Mouse (Mus musculus) midbrain, embryonic 16.5 days (tissue): Measurements from ENCODE around the gene Actr10. TPM values are rescaled to one million over a fixed set of nuclear protein-coding genes. Genes with fewer than 3 reads are reported as not detected.

Experiments
- ATAC-seq: fragments of 200-750 bp; cut with Nextera tagmentation; 2 replicates; pipeline ENCODE4 v1.8.0; 2017; ENCODE audit warnings: moderate TSS enrichment
- H3K27ac ChIP-seq: fragments of 300-500 bp; sonication (generic); 2 replicates; pipeline ENCODE4 v1.5.1; 2014; ENCODE audit warnings: mild to moderate bottlenecking, low read length, mixed read lengths
- H3K27me3 ChIP-seq: fragments of 300-500 bp; sonication (generic); 2 replicates; pipeline ENCODE4 v1.6.1; 2014; ENCODE audit warnings: low read depth, low read length, mixed read lengths; ENCODE audit not compliant: control insufficient read depth, insufficient read depth
- H3K36me3 ChIP-seq: fragments of 300-500 bp; sonication (generic); 2 replicates; pipeline ENCODE4 v1.6.1; 2014; ENCODE audit warnings: mild to moderate bottlenecking, low read length, moderate library complexity, mixed read lengths; ENCODE audit not compliant: control insufficient read depth, insufficient read depth
- H3K4me1 ChIP-seq: fragments of 300-500 bp; sonication (generic); 2 replicates; pipeline ENCODE4 v1.6.1; 2014; ENCODE audit warnings: mild to moderate bottlenecking, low read length, mixed read lengths; ENCODE audit not compliant: control insufficient read depth, insufficient read depth
- H3K4me2 ChIP-seq: fragments of 300-500 bp; sonication (generic); 2 replicates; pipeline ENCODE4 v1.6.1; 2014; ENCODE audit warnings: mild to moderate bottlenecking, low read length, mixed read lengths
- H3K4me3 ChIP-seq: fragments of 300-500 bp; sonication (generic); 2 replicates; pipeline ENCODE4 v1.5.1; 2014; ENCODE audit warnings: low read depth, mild to moderate bottlenecking, low read length, moderate library complexity, mixed read lengths
- H3K9ac ChIP-seq: fragments of 300-500 bp; sonication (generic); 2 replicates; pipeline ENCODE4 v1.6.1; 2014; ENCODE audit warnings: low read depth, low read length, mixed read lengths
- H3K9me3 ChIP-seq: fragments of 300-500 bp; sonication (generic); replicated peaks from 2 replicates; pipeline ENCODE4 v1.6.1; 2014; ENCODE audit warnings: mild to moderate bottlenecking, low read length, mixed read lengths; ENCODE audit not compliant: control insufficient read depth, poor library complexity, severe bottlenecking
- WGBS: fragments of 180-500 bp; shearing (Covaris S2); extraction: QIAGEN DNeasy Blood & Tissue Kit; methylation state at CpG from one replicate; pipeline ENCODE4 v1.1.7; 2014; 5-methylcytosine and 5-hydroxymethylcytosine counted together
- polyA plus RNA-seq: library from polyadenylated mRNA; unstranded; fragments of >200 nt; fragmentation: Nextera tagmentation; extraction: Ambion mirVana; gene quantifications from 2 replicates; pipeline ENCODE4 v1.2.1, GENCODE M21; 2015

The Actr10 gene
- polyA plus RNA-seq, 1 experiment from 2014 or later: 180 TPM

DNA sequence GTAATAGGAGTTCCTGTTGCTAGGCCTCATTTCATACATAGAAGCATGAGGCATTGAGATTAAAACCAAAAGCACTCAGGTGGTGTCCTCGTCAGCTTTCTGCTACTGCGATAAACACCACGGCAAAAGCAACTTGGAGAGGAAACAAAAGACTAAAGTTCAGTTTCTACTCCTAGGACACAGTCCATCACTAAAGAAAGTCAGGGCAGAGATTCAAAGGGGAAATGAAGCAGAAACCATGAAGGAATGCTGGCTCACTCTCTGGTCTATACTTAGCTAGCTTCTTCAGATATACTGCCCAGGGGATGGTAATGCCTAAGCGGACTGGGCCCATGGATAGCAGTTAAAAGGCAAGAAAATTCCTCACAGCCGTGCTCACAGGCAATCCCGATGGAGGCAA, 63.8 kb downstream of the Actr10 start:
- H3K36me3 ChIP-seq: peaks cover 21% of the 10 kb centered on the region
- H3K9ac ChIP-seq: no peak overlapping the region
- no peaks in the 10 kb centered on the region for H3K4me1 ChIP-seq
- H3K4me2 ChIP-seq: no peak overlapping the region
- H3K4me3 ChIP-seq: no peak overlapping the region
- no peaks in the 10 kb centered on the region for H3K27me3 ChIP-seq
- no peak overlapping the region for H3K27ac ChIP-seq
- no peaks in the 10 kb centered on the region for H3K9me3 ChIP-seq
- ATAC-seq: no peak
- 70% methylated on average over 6 of the region's 6 CpGs for WGBS

- Histone ChIP-seq H3K9me3 (no peaks in the 10 kb centered on the region), H3K9ac (no peak overlapping the region), H3K4me3 (no peak overlapping the region), H3K27ac (no peak overlapping the region), H3K4me1 (no peaks in the 10 kb centered on the region), H3K27me3 (no peaks in the 10 kb centered on the region), H3K4me2 (no peak overlapping the region), H3K36me3 (peaks cover 29% of the 10 kb centered on the region)
- ATAC-seq: no peak
- WGBS: 94% methylated on average over 5 of the region's 6 CpGs
Measured at GRCm38 (mm10) chr12:71003760-71004426, 66.2 kb downstream of the Actr10 start.

GRCm38 (mm10) chr12:71006141-71006540, 68.5 kb downstream of the Actr10 start:
- Histone ChIP-seq H3K9ac (no peak overlapping the region), H3K4me1 (no peaks in the 10 kb centered on the region), H3K27ac (no peak overlapping the region), H3K4me2 (no peak overlapping the region), H3K9me3 (no peaks in the 10 kb centered on the region), H3K4me3 (no peak overlapping the region), H3K36me3 (peaks cover 32% of the 10 kb centered on the region), H3K27me3 (no peaks in the 10 kb centered on the region)
- 92% methylated on average over 6 of the region's 6 CpGs for WGBS
- no peak for ATAC-seq

GRCm38 (mm10) chr12:71006901-71007300, 69.2 kb downstream of the Actr10 start:
- WGBS: 91% methylated on average over 7 of the region's 7 CpGs
- Histone ChIP-seq H3K27me3 (no peaks in the 10 kb centered on the region), H3K9me3 (no peaks in the 10 kb centered on the region), H3K9ac (no peak overlapping the region), H3K36me3 (peaks cover 32% of the 10 kb centered on the region), H3K4me3 (no peak overlapping the region), H3K4me1 (peaks cover 2% of the 10 kb centered on the region), H3K4me2 (no peak overlapping the region), H3K27ac (no peak overlapping the region)
- no peak for ATAC-seq

DNA sequence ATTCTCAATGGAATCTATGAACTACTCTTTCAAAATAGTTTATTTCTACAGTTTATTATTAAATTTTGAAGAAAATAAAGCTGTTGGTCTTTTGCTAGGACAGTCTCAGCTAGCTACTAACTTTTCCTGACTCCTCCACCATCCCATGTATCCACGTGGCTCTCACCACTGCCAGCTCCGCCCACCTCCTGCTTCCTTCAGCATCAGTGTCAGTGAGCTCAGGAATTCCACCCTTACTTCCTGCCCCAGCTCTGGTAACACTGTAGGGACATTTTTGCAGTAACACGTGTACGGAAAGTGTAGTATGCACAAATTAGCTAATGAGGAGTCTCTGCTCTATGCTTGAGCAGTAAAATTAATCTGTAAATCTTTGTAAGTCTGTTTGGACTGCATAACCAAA, 72.1 kb downstream of the Actr10 start:
- no peaks in the 10 kb centered on the region for H3K27me3 ChIP-seq
- peaks cover 22% of the 10 kb centered on the region for H3K4me1 ChIP-seq
- WGBS: 74% methylated on average over 4 of the region's 4 CpGs
- H3K9ac ChIP-seq: no peak overlapping the region
- H3K4me3 ChIP-seq: no peak overlapping the region
- H3K27ac ChIP-seq: no peak overlapping the region
- H3K9me3 ChIP-seq: no peaks in the 10 kb centered on the region
- ATAC-seq: no peak
- H3K36me3 ChIP-seq: peaks cover 28% of the 10 kb centered on the region
- H3K4me2 ChIP-seq: no peak overlapping the region

Other genes starting within 250 kb of the Actr10 start
- gene Frmd6, start 112.3 kb upstream of the Actr10 start, polyA plus RNA-seq: 8.1 and 8.3 TPM in 2 replicates
- gene Psma3, start 36.8 kb downstream of the Actr10 start, polyA plus RNA-seq: 489 and 519 TPM in 2 replicates
- gene Arid4a, start 78.1 kb downstream of the Actr10 start, polyA plus RNA-seq: 49.1 and 49.4 TPM in 2 replicates
- 0.36 TPM in 1 of 2 replicates, not detected in the other for gene Tomm20l, start 173.6 kb downstream of the Actr10 start, polyA plus RNA-seq
- 106 and 107 TPM in 2 replicates for gene Timm9, start 198.8 kb downstream of the Actr10 start, polyA plus RNA-seq
- 11.1 and 12.3 TPM in 2 replicates for gene 2700049A03Rik, start 199.0 kb downstream of the Actr10 start, polyA plus RNA-seq